Mouse (Mus musculus): ENCODE results near the gene Mknk2. TPM values are rescaled to one million over a fixed set of nuclear protein-coding genes. Genes with fewer than 3 reads are reported as not detected.

Gene Mknk2
- total and polyA plus RNA-seq, 3 experiments: 47.4 to 184 (median 87.1) TPM

DNA sequence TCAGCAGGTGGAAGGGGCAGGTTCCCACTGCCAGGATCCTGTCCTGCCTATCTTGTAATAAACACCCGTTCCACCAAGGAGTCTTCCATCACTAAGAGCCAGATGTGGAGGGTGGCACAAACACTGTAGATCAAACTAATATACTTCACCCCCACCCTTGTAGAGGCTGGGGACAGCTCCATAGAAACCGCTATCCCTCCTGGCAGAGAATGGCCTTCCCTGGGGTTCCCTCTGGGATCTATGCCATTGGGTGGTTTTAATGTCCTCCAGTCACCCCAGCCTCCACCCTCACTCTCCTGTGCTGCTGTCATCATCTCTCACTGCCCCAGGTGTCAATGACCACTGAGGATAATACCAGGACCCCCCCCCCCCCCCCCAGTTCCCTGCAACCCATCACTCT lies 7.4 kb downstream of the Mknk2 start:
- no peak for TF ChIP-seq MAX (IDR thresholded peaks at IDR 0.05; ENCODE audit: low read length)
- no peak for TF ChIP-seq TAL1 (IDR thresholded peaks at IDR 0.05; ENCODE audit: low read length)
- no peak for TF ChIP-seq CHD2 (IDR thresholded peaks at IDR 0.05; ENCODE audit: low read length)
- no peak for TF ChIP-seq ZNF384 (IDR thresholded peaks at IDR 0.05; ENCODE audit: low read depth, low read length)
- TF ChIP-seq RAD21 (IDR thresholded peaks at IDR 0.05; ENCODE audit: low read depth, low read length): no peak
- TF ChIP-seq CHD1 (IDR thresholded peaks at IDR 0.05; ENCODE audit: low read depth, low read length): no peak
- no peak for TF ChIP-seq KAT2A (conservative IDR thresholded peaks at IDR 0.05; ENCODE audit: low read depth, low read length)
- TF ChIP-seq EP300 (IDR thresholded peaks at IDR 0.05; ENCODE audit: low read depth in 1 of 2, low read length in 2 of 2): no peak
- TF ChIP-seq ZKSCAN1 (IDR thresholded peaks at IDR 0.05; ENCODE audit: low read depth, low read length): no peak
- TF ChIP-seq JUND (IDR thresholded peaks at IDR 0.05; ENCODE audit: low read depth, low read length): no peak
- TF ChIP-seq GATA1 (IDR thresholded peaks at IDR 0.05; ENCODE audit: low read depth, low read length): no peak
- no peak for TF ChIP-seq UBTF (IDR thresholded peaks at IDR 0.05; ENCODE audit: borderline replicate concordance, insufficient read depth, low read depth, low read length)
- no peak for TF ChIP-seq GABPA (IDR thresholded peaks at IDR 0.05; ENCODE audit: low read depth, low read length)
- TF ChIP-seq MAZ (IDR thresholded peaks at IDR 0.05; ENCODE audit: low read depth, low read length): no peak
- no peak for TF ChIP-seq HCFC1 (IDR thresholded peaks at IDR 0.05; ENCODE audit: low read depth, low read length)
- TF ChIP-seq ZC3H11A (IDR thresholded peaks at IDR 0.05; ENCODE audit: low read depth, low read length): no peak
- no peak for TF ChIP-seq TCF12 (IDR thresholded peaks at IDR 0.05; ENCODE audit: low read depth, low read length)
- Histone ChIP-seq H3K79me2 (ENCODE audit: control insufficient read depth, insufficient read depth, low read length, poor library complexity) (peaks cover 35% of the 10 kb centered on the region), H3K4me3 (ENCODE audit: control insufficient read depth in 1 of 2, insufficient read depth in 1 of 2, low read depth in 2 of 2, low read length in 2 of 2) (no peak overlapping the region), H3K36me3 (ENCODE audit: control insufficient read depth in 1 of 2, insufficient read depth in 2 of 2, low read length in 2 of 2) (peaks cover 2 to 9% of the 10 kb centered on the region in 2 experiments; a peak in 3 of 4 replicates), H3K9me3 (replicated peaks; ENCODE audit: insufficient read depth, low read length) (no peaks in the 10 kb centered on the region), H3K27ac (ENCODE audit: control insufficient read depth, low read depth, low read length) (no peak overlapping the region), H3K4me1 (ENCODE audit: control insufficient read depth in 1 of 2, insufficient read depth in 2 of 2, low read length in 2 of 2) (peaks cover 0 to 8% of the 10 kb centered on the region in 2 experiments; a peak in 1 of 4 replicates), H3K9ac (ENCODE audit: control insufficient read depth, low read depth, low read length, poor library complexity, severe bottlenecking) (no peak overlapping the region), H3K27me3 (ENCODE audit: control insufficient read depth in 1 of 2, insufficient read depth in 2 of 2, low read length in 2 of 2) (no peaks in the 10 kb centered on the region)
- DNase-seq (ENCODE audit: low read depth, low spot score): no peak

GRCm38 (mm10) chr10:80669737-80670485 lies 8.0 kb downstream of the Mknk2 start:
- H3K36me3 ChIP-seq (ENCODE audit: control insufficient read depth in 1 of 2, insufficient read depth in 2 of 2, low read length in 2 of 2): peaks cover 2 to 12% of the 10 kb centered on the region in 2 experiments
- H3K27ac ChIP-seq (ENCODE audit: control insufficient read depth, low read depth, low read length): no peak overlapping the region
- peaks cover 29% of the 10 kb centered on the region for H3K79me2 ChIP-seq (ENCODE audit: control insufficient read depth, insufficient read depth, low read length, poor library complexity)
- peaks cover 0 to 12% of the 10 kb centered on the region in 2 experiments; a peak in 1 of 4 replicates for H3K4me1 ChIP-seq (ENCODE audit: control insufficient read depth in 1 of 2, insufficient read depth in 2 of 2, low read length in 2 of 2)
- no peak overlapping the region for H3K4me3 ChIP-seq (ENCODE audit: control insufficient read depth in 1 of 2, insufficient read depth in 1 of 2, low read depth in 2 of 2, low read length in 2 of 2)
- no peaks in the 10 kb centered on the region for H3K27me3 ChIP-seq (ENCODE audit: control insufficient read depth in 1 of 2, insufficient read depth in 2 of 2, low read length in 2 of 2)
- H3K9me3 ChIP-seq (replicated peaks; ENCODE audit: insufficient read depth, low read length): no peaks in the 10 kb centered on the region
- TF ChIP-seq CTCF (IDR thresholded peaks at IDR 0.05 in 2 of 3, conservative IDR thresholded peaks at IDR 0.05 in 1 of 3; ENCODE audit: control insufficient read depth in 1 of 3, insufficient read depth in 1 of 3, low read depth in 2 of 3, low read length in 3 of 3, poor library complexity in 1 of 3, severe bottlenecking in 1 of 3) (no peak), POLR2AphosphoS5 (IDR thresholded peaks at IDR 0.05; ENCODE audit: borderline replicate concordance, low read depth, low read length) (peak; percentile 49; the same call in 1 of the 2 replicates)
- DNase-seq (ENCODE audit: low read depth, low spot score): no peak
- H3K9ac ChIP-seq (ENCODE audit: control insufficient read depth, low read depth, low read length, poor library complexity, severe bottlenecking): no peak overlapping the region

Data from MEL (cell line).